Mouse (Mus musculus) 416B (cell line): ENCODE data around the gene Degs2.
"Not testable (repeated sequence)": the region's sequence is repeated elsewhere in the genome, so short reads cannot be mapped to it uniquely, and the experiment has no call there.

Experiments used
- DNase-seq: peaks from one replicate; pipeline ENCODE4 v3.0.0; 2011; ENCODE audit warnings: low read depth

Degs2 gene

GRCm38 (mm10) chr12:108702185-108702584, at the start of gene Degs2:
TSS of gene Degs2 (minus strand) at chr12:108702315.
- DNase-seq, result no peak

GRCm38 (mm10) chr12:108751790-108752189, 49.7 kb upstream of the Degs2 start:
- no peak for DNase-seq

GRCm38 (mm10) chr12:108750226-108750625, 48.1 kb upstream of the Degs2 start:
- DNase-seq, result no peak

- DNase-seq, result no peak
These were observed 47.3 kb upstream of the Degs2 start for GRCm38 (mm10) chr12:108749454-108749853.

- DNase-seq, result no peak
These were observed 46.9 kb upstream of the Degs2 start for GRCm38 (mm10) chr12:108749019-108749418.

- no peak for DNase-seq
These were observed 43.9 kb upstream of the Degs2 start for GRCm38 (mm10) chr12:108745990-108746389.

- no peak for DNase-seq
These were observed 40.1 kb upstream of the Degs2 start for GRCm38 (mm10) chr12:108742241-108742640.

- DNase-seq, result no peak
These were observed 39.4 kb upstream of the Degs2 start for GRCm38 (mm10) chr12:108741472-108741871.

GRCm38 (mm10) chr12:108738745-108739144, 36.6 kb upstream of the Degs2 start:
- no peak for DNase-seq

- no peak for DNase-seq
These were observed 35.7 kb upstream of the Degs2 start for GRCm38 (mm10) chr12:108737838-108738237.

GRCm38 (mm10) chr12:108734386-108734785, 32.3 kb upstream of the Degs2 start:
- no peak for DNase-seq

- DNase-seq, result no peak
These were observed 21.7 kb upstream of the Degs2 start for GRCm38 (mm10) chr12:108723841-108724240.

- DNase-seq, result no peak
These were observed 20.3 kb upstream of the Degs2 start for GRCm38 (mm10) chr12:108722464-108722863.

GRCm38 (mm10) chr12:108718485-108718884, 16.4 kb upstream of the Degs2 start:
- DNase-seq, result no peak

- DNase-seq, result no peak
These were observed 13.7 kb upstream of the Degs2 start for GRCm38 (mm10) chr12:108715854-108716253.

- not testable (repeated sequence) for DNase-seq
These were observed 11.9 kb upstream of the Degs2 start for GRCm38 (mm10) chr12:108713972-108714371.

- no peak for DNase-seq
These were observed 10.4 kb upstream of the Degs2 start for GRCm38 (mm10) chr12:108712481-108712880.

- no peak for DNase-seq
These were observed 8.9 kb upstream of the Degs2 start for GRCm38 (mm10) chr12:108710861-108711615.

GRCm38 (mm10) chr12:108709964-108710765, 8.1 kb upstream of the Degs2 start:
- no peak for DNase-seq

- no peak for DNase-seq
These were observed 7.3 kb upstream of the Degs2 start for GRCm38 (mm10) chr12:108709386-108709785.

GRCm38 (mm10) chr12:108706129-108706528, 4.0 kb upstream of the Degs2 start:
- peak; percentile 31 for DNase-seq

GRCm38 (mm10) chr12:108705486-108705885, 3.4 kb upstream of the Degs2 start:
- no peak for DNase-seq

GRCm38 (mm10) chr12:108701221-108701620, 894 bp downstream of the Degs2 start:
- no peak for DNase-seq
